Mouse (Mus musculus) layer of hippocampus, postnatal 14 days (tissue): ENCODE measurements at regions not wholly inside any gene's neighbourhood (a gene's known extent, or its start where the extent isn't known, plus 50 kb on each side); places are given as distances from the start of the nearest gene placed in this dataset.
A peak's percentile ranks its signal among the peaks of the same experiment; 100 is the strongest.

Experiments
- DNase-seq, 2 experiments: peaks; one replicate each; pipeline ENCODE4 v3.0.0; 2021 to 2022; ENCODE audit warnings: low spot score in 2 of 2, mixed read lengths in 1 of 2

- DNase-seq, result peak; percentile 1 to 36
Measured at GRCm38 (mm10) chrX:90615090-90615489, 276.9 kb upstream of the Gm44 start.
